Mouse (Mus musculus): ENCODE measurements around the gene Reep3.

Reep3 gene

GRCm38 (mm10) chr10:67049621-67050020 lies 47.1 kb downstream of the Reep3 start:
- DNase-seq, result no peak

DNA sequence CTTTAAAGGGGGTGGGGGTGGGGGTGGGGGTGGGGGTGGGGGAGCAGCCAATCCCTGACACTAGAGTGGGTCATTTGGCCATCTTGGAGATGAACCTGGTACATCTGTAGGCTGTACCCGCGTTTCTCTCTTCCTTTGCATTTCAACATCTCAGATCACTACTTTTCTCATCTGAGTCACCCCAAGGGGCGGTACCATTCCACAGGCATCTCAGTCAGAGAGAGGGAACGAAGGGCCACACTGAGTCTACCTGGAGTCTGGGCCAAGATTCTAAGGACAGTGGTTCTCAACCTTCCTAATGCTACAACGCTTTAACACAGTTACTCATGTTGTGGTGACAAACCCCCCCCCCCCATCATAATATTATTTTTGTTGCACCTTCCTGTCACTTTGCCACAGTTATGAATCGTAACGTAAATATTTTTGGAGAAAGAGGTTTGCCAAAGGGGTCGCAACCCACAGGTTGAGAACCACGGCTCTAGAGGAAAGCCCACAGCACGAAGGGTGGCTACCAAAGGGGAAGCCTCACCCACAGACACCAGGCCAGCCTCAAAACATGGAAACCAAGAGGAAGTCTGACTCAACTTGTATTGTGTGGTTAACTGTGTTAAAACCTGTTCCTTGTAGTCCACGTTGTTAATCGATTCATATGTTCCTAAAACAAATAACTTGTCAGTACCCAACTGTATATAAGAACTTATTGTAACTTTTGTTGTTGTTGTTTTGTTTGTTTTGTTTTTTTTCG lies 47.7 kb downstream of the Reep3 start:
- no peak for DNase-seq

GRCm38 (mm10) chr10:67047712-67048645 lies 48.8 kb downstream of the Reep3 start:
- no peak for DNase-seq

GRCm38 (mm10) chr10:67045192-67045899 lies 51.4 kb downstream of the Reep3 start:
- no peak for DNase-seq

DNA sequence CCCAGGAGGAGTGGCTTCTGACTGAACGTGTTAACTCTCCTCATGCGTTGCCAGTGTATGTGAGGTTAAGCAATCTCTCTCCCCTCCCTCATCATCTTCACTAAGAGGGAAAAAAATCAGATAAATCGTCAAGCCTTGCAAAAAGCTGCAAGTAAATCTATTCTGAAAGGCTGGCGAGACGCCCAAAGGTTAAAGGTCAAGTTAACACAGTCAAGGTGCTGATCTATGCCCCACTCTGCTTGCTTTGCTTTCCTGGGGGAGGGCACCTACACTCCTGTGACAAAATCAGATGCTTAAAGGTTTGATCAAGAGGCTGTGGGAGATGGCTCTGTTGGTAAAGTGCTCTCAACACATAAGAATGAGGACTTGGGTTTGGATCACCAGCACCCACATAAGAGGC lies 52.4 kb downstream of the Reep3 start:
- no peak for DNase-seq

- no peak for DNase-seq
Measured at GRCm38 (mm10) chr10:67043236-67043635, 53.5 kb downstream of the Reep3 start.

DNA sequence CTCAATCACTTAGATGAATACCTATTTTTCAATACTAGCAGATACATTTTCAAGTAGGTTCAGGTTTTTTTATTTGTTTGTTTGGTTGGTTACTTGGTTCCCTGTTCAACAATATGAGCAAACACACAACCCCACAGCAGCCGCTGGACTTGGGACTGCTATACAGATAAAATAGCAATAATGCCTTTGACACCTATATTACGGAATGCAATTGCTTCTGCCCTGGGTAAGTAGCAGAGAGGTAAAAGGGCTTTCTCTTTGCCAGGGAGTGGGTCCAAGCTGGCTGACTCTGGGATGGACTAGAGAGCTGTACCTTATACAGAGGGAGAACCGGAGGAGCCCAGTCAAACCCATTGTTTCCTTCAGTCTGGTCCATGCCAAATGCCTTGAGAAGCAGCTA lies 56.3 kb downstream of the Reep3 start:
- DNase-seq, result no peak

GRCm38 (mm10) chr10:67039001-67039400 lies 57.7 kb downstream of the Reep3 start:
- no peak for DNase-seq

DNA sequence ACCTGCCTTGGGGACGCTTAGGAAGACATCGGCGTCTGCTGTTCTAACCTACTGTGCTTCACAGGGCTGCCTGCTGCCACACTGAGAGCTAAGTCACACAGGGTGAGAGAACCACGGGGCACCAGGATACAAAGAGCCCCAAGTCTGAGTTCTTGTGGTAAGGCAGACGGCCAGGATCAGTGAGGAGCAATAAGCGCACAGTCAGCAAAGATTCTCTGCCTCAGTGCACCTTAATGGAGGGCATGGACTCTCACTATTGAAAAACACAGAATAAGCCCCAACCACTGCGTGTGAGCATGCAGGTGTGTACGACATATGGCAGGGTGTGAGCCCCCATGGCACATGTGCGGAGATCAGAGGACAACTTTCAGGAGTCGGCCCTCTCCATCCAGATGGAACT lies 60.2 kb downstream of the Reep3 start:
- no peak for DNase-seq

- no peak for DNase-seq
Measured at GRCm38 (mm10) chr10:67036141-67036540, 60.6 kb downstream of the Reep3 start.

- no peak for DNase-seq
Measured at GRCm38 (mm10) chr10:67031186-67031585, 65.6 kb downstream of the Reep3 start.

DNA sequence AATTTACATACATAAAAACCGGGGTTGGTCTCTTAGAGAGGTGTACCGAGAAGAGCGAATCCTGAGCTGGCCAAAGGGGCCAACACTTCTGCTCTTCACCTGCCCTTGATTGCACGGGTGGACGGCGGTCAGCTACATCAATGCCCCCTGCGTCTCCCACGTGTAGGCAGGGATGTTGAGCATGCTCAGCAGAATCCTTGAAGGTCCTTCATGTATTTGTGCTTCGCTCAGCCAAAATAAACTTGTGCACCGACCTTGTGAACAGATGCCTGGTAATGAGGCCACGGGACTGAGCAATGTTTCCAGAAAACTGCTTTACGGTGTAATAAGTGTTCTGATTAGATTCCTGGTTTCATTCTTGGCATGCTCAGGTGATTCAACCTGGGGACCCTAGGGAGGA lies 67.4 kb downstream of the Reep3 start:
- no peak for DNase-seq

DNA sequence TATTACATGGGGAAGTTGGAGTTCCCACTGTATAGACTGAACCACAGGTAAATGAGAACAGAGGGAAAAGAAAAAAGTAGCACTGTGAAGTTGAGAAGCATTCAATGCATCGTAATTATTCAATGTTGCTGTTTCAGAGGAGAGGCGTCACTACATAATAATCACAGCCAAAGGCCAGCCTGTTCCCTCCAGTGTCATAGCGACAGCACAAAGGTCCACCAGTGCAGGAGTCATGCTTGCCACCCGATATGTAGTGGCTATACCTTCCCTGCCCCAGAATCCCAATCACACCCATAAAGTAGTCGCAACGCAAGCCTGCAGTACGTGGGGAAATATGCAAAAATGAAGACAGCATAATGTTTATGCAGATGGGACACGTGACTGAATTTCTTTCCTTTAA lies 70.4 kb downstream of the Reep3 start:
- no peak for DNase-seq

- DNase-seq, result no peak
Measured at GRCm38 (mm10) chr10:67025573-67026236, 71.0 kb downstream of the Reep3 start.

GRCm38 (mm10) chr10:67024391-67024790 lies 72.4 kb downstream of the Reep3 start:
- no peak for DNase-seq

- no peak for DNase-seq
Measured at GRCm38 (mm10) chr10:67023092-67023491, 73.7 kb downstream of the Reep3 start.

DNA sequence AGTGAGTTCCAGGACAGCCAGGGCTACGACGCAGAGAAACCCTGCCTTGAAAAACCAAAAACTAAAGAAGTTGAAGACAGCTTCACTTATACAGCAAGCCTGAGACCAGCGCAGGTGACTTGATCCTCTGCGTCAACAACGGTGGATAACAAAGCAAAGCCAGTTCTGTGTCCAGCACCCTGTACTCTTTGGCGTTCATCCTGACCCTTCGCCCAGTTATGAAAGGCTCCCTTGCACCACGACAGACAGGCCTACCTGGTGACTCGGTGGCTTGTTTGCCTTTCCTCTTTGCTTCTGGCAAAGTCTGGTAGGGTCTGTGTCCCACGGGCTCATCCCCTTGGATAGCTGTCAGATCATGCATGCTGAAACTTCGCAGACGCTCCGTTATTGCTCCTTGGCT lies 75.3 kb downstream of the Reep3 start:
- DNase-seq, result no peak

- peak; percentile 77 for DNase-seq
Measured at GRCm38 (mm10) chr10:67018875-67019274, 77.9 kb downstream of the Reep3 start.

DNA sequence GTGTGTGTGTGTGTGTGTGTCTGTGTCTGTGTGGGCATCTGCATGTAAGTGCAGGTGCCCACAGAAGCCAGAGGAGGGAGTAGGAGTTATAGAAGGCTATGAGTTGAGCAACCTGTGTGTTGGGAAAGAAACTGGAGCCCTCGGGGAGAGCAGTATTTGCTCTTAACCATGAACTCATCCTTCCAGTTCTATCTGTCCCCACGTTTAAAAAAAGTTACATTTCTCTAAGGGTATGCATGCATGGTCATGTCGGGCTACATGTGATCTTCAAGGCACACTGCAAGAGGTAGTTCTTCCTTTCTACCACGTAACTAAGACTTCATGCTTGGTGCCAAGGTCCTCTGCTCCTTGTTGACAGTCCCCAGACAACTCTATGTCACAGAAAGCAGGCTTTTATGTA lies 78.9 kb downstream of the Reep3 start:
- no peak for DNase-seq

GRCm38 (mm10) chr10:67017315-67017714 lies 79.4 kb downstream of the Reep3 start:
- DNase-seq, result no peak

DNA sequence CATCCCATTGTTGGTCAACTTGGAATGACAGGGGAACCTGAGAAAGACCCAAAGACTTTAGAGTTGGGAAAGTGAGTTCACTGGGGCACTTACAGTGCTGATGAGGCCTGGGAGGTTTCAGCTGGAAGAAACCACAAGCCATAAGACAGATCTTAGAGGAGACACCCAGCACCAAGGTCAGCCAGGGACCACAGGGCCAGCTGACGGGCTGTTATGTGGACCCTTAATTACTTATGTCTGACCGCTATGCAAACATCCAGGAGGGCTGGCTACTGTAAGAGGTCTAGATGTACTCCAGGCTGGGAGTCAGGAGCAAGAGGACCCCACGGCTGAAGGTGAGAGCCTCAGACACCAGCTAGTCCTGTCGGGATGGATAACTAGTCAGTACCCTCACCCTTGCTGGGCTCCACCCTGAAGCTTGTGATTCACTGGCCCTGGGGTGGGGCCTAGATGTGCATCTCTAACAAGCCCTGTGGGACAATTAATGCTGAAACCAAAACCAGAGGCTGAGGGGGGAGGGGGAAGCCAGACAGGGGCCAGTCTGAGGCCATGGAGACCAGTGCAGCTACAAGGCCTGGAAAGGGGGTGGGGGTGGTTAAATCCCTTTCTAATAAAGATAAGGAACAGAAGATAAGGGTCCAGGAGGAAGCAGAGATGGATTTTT lies 80.0 kb downstream of the Reep3 start:
- DNase-seq, result no peak

- DNase-seq, result no peak
Measured at GRCm38 (mm10) chr10:67014746-67015145, 82.0 kb downstream of the Reep3 start.

Measured in thymus, postnatal 14 days (tissue).